Mouse (Mus musculus) embryonic fibroblast, embryonic 13.5 days (primary cell): ENCODE data around the gene Sacs.

ENCODE experiments used
- CTCF ChIP-seq: IDR thresholded peaks from 2 replicates; pipeline ENCODE4 v1.5.1; 2011; ENCODE audit warnings: mild to moderate bottlenecking, control low read depth, low read length, moderate library complexity, borderline replicate concordance; ENCODE audit not compliant: insufficient read depth
- POLR2A ChIP-seq: IDR thresholded peaks from 2 replicates; pipeline ENCODE4 v1.6.1; 2011; ENCODE audit warnings: low read depth, mild to moderate bottlenecking, control low read depth, low read length, moderate library complexity

- TF ChIP-seq POLR2A: no peak
- TF ChIP-seq CTCF: no peak
Observed at GRCm38 (mm10) chr14:61278676-61279300, 140.5 kb downstream of the Sacs start.
